Mouse (Mus musculus): Measurements from ENCODE around the gene Hgfac. TPM values are rescaled to one million over a fixed set of nuclear protein-coding genes. Genes with fewer than 3 reads are reported as not detected.

Gene Hgfac
- polyA plus RNA-seq (2014; fragmentation: Illumina TruSeq; extraction: RNeasy Lipid Tissue Mini Kit (QIAGEN cat#74804); ENCODE audit: low read depth, low replicate concordance), result 14.4 TPM

DNA sequence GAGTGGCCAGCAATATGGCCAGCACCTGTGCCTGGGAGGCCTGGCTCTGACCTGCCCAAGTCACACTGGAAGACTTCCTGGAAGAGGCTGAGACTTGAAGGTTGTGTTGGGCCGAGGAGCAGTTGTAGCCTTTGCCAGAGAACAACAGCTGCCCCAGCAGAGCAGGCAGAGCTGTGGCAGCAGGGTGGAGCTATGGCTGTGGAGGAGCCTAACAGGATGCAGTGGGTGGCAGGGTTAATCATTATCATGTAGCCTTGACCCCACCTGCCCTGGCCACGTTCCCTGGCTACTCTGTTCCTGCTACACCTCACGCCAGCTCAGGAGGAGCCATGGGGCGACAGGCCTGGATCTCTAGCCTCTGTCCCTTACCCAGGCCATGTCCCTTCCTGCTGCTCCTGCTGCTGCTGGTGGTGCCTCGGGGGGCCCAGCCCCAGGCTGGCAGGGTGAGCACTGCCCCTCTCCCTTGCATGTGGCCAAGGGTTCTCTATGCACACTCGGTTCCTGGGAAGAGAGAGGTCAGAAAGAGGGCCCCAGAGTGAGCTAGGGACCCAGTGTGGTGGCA, at the start of gene Hgfac:
Gene Hgfac (plus strand): TSS at position 242 of the 562 bp plus-strand sequence.

DNA sequence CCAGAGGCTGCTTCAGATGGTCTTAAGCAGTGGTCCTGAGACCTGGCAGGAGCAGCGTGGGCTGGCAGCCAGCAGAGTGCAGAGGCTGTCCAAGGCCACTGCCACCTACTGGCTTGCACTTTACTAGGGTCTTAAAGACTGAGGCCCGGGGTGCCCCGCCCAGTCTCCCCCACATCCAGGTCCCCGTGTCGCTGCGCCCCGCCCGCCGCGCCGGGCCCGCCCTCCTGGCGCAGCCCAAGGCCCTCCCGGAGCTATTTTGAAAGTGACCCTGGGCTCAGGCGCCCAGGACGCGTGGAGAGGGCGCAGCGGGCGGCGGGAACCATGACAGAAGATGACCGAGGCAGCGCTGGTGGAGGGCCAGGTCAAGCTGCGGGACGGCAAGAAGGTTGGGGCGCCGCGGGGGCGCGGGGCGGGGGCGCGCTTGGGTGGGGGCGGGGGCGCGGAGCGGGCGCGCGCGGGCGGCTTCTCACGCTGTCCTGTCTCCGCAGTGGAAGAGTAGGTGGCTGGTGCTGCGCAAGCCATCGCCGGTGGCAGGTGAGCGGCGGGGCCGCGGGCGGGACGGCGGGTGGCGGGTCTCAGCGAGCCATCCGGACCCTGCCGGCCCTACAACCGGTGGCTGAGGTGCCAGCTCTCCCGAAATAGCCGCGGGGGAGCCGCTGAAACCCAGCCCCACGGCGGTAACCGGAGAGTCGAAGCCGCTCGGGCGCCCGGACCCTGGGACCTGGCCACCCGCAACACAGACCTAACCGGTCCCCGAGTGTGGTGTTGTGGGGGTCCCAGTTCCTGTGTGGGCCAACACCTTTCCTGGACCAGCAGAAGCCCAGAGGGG, 15.5 kb downstream of the Hgfac start, which contains the start of gene Dok7:
Gene Dok7 (plus strand): TSS at position 163 of the 829 bp plus-strand sequence.

Other genes with a start within 250 kb of the Hgfac start
- gene Msantd1, start 133.5 kb upstream of the Hgfac start, polyA plus RNA-seq (2014; fragmentation: Illumina TruSeq; extraction: RNeasy Lipid Tissue Mini Kit (QIAGEN cat#74804); ENCODE audit: low read depth, low replicate concordance), result not detected
- 2.0 TPM for gene Rgs12, start 92.1 kb upstream of the Hgfac start, polyA plus RNA-seq (2014; fragmentation: Illumina TruSeq; extraction: RNeasy Lipid Tissue Mini Kit (QIAGEN cat#74804); ENCODE audit: low read depth, low replicate concordance)
- not detected for gene Dok7, start 15.3 kb downstream of the Hgfac start, polyA plus RNA-seq (2014; fragmentation: Illumina TruSeq; extraction: RNeasy Lipid Tissue Mini Kit (QIAGEN cat#74804); ENCODE audit: low read depth, low replicate concordance)
- gene Lrpap1, start 64.3 kb downstream of the Hgfac start, polyA plus RNA-seq (2014; fragmentation: Illumina TruSeq; extraction: RNeasy Lipid Tissue Mini Kit (QIAGEN cat#74804); ENCODE audit: low read depth, low replicate concordance), result 6.3 TPM
- not detected for gene Adra2c, start 236.8 kb downstream of the Hgfac start, polyA plus RNA-seq (2014; fragmentation: Illumina TruSeq; extraction: RNeasy Lipid Tissue Mini Kit (QIAGEN cat#74804); ENCODE audit: low read depth, low replicate concordance)

All from liver, adult 10 weeks (tissue).